Mouse (Mus musculus): Measurements from ENCODE around the gene Gm5741. TPM values are rescaled to one million over a fixed set of nuclear protein-coding genes. Genes with fewer than 3 reads are reported as not detected.

Gm5741 gene
- total RNA-seq, 2 experiments from 2014 or later, result not detected

DNA sequence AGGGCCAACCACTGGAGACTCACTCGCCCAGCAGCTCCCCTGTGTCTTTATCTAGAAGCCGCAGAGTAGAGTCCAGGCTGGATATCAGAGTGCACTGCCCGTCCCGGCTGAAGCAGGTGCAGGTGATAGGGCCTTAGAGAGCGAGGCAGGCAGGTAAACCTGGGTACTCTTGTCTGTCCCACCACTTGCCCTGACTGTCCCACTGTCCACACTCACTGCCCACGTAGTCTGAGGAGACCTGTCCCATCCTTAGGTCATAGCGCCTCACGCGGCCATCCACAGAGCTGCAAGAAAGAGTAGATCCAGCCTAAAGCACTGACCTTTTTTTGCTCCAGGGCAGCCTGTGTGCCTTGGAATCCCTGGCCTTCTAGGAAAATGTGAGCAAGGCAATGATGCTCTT lies 8.2 kb upstream of the Gm5741 start:
- ATAC-seq (replicated peaks; ENCODE audit: low FRiP score, poor library complexity, severe bottlenecking), result peak; percentile 53

DNA sequence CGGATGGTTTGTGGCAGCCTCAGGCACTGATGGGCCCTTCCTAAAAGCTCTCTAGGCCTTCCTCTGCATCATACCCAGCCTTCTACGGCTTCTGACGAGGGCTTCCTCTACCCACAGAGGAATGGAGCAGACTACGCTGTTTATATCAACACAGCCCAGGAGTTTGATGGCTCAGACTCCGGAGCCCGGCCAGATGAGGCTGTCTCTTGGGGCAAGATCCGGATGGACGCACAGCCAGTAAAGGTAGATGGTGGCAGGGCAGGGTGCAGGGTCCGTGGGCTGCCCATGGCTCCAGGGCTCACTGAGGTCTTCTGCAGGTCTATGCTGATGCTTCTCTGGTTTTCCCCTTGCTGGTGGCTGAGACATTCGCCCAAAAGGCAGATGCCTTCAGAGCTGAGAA lies 6.8 kb upstream of the Gm5741 start:
- no peak for ATAC-seq (replicated peaks; ENCODE audit: low FRiP score, poor library complexity, severe bottlenecking)

DNA sequence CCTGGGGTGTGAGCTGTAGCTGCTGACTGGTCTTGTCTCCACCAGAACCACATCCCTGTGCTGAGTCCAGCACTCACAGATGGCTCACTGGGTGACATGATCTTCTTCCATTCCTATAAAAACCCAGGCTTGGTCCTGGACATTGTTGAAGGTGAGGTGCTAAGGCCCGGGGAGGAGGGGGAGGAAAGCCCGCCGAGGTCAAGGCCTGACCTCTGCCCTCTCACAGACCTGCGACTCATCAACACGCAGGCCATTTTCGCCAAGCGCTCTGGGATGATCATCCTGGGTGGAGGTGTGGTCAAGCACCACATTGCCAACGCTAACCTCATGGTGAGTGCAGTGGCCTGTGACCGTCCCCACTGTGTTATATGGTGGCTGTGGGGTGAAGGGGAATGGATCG lies 6.4 kb upstream of the Gm5741 start:
- ATAC-seq (replicated peaks; ENCODE audit: low FRiP score, poor library complexity, severe bottlenecking), result no peak

DNA sequence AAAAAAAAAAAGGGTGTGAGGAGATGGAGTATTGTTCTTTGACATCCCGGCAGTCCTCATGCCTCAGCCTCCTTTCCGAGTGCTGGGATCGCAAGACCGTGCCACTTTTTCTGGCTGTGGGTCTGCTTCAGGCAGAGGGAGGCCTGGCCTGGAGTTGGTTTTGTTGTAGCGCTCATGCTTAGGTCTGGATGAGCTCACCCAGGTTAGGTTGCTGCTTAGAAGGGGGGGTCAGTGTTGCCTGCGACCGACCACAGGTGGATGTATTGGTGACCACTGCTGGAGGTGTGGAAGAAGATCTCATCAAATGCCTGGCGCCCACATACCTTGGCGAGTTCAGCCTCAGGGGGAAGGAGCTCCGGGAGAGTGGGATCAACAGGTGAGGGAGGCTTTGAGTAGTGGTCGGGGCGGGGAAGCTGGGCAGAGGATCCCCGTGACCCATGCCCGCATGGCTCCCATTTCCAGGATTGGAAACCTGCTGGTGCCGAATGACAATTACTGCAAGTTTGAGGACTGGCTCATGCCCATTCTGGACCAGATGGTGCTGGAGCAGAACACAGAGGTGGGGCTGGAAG lies 5.3 kb upstream of the Gm5741 start:
- no peak for ATAC-seq (replicated peaks; ENCODE audit: low FRiP score, poor library complexity, severe bottlenecking)

DNA sequence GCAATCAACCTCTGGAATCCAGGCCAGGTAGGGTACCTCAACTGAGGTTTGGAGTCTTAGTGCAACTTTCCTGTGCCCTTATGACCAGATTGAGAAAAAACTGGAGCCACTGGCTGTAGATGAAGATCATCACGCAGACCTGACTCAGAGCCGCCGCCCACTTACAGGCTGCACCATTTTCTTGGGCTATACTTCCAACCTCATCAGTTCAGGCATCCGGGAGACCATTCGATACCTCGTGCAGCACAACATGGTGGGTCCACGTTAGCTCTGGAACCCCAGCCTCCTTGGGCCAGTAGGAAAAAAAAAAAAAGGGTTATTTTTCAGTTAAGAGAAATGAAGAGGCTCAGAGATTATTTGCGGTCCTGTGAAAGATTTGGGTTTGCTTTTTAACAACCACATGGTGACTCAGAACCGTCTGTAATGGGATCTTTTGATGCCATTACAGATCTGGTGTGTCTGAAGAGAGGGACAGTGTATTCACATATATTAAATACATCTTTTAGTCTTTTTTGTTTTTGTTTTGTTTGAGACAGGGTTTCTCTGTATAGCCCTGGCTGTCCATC lies 4.7 kb upstream of the Gm5741 start:
- ATAC-seq (replicated peaks; ENCODE audit: low FRiP score, poor library complexity, severe bottlenecking), result no peak

DNA sequence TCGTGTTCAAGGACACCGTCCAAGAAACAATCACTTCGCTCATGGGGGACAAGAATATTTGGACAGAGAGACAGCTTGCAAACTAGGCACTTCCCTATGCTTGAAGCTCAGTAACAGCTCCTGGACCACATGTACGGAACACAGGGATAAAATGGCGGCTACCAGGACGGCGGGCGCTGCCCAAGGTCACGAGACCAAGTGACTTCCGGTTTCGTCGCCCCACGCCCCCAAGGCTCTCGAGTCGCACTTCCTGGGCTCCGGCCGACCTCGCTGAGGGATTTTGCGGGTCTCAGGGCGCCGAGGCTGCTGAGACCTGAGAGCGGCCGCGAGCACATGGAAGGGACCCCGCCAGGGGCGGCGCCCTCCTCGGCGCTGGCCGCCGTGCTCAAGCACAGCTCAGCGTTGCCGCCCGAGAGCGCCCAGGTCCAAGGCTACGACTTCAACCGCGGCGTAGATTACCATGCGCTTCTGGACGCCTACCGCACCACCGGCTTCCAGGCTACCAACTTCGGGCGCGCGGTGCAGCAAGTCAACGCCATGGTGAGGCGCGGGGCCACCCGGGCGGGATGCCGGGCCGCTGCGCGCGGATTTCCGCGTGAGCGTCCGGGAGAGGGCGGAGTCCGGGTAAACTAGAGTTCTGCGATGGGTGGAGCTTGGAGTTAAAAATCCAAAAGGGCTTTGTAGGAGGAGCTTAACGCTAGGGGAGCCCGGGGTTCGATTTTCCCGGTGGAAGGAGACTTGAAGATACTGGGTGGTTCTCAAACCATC lies 3.9 kb upstream of the Gm5741 start, which contains the start of gene Dhps:
TSS of gene Dhps (plus strand) at position 244 of the 768 bp plus-strand sequence.
- peak; percentile 80 for ATAC-seq (replicated peaks; ENCODE audit: low FRiP score, poor library complexity, severe bottlenecking)

DNA sequence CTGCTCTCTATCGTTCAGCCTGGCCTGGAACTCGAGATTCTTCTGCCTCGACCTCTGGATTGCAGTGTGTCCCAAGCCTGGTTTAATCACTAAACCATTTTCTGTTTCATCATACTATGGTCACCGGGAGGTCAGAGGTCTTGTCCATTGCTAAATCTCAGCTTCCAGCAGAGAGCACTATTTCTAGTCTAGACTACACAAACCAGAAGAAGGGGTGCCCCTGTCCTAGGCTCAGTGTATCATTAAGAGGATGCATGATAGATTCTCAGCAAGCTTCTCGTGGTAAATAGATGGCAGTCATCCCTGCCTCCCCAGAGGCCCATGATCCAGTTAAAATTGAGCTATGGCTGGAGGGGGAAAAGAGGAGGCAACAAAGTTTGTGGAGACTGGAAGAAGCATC lies 3.3 kb upstream of the Gm5741 start:
- ATAC-seq (replicated peaks; ENCODE audit: low FRiP score, poor library complexity, severe bottlenecking), result no peak

DNA sequence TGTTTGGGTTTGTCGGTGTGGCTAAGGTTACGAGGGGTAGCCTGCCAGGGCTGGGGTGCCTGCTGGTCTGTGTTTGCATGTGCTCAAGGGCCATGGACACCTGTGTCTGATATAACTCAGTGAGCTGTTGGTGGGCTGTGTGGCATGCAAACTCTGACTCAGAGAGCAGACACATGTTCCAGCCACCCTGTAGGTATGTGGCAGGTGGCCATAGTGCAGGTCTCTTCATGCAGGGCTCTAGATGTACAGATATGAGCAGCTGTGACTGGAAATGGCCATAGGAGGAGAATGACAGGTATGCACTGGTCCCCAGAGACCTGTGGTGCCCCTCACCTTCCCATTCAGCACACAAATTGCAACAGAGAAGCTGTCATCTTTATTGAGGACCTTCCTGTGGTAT lies 627 bp downstream of the Gm5741 start:
- no peak for ATAC-seq (replicated peaks; ENCODE audit: low FRiP score, poor library complexity, severe bottlenecking)

DNA sequence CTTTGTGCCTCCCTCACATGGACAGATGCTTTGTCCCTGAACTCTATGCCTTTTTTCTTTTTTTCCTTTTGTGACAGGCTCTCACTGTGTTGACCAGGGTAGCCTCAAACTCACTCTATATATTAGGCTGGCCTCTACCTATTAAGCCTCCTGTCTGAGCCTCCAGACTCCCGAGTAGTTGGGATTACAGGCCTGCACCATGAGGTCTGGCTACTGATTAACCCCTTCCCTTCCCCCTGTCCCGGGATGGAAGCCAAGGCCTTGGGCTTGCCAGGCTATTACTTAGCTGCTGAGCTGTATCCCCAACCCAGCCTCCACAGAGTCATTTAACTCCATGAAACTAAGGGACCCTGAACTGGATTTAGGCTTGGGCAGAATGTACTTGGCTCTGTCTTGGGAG lies 2.6 kb downstream of the Gm5741 start:
- ATAC-seq (replicated peaks; ENCODE audit: low FRiP score, poor library complexity, severe bottlenecking), result no peak

DNA sequence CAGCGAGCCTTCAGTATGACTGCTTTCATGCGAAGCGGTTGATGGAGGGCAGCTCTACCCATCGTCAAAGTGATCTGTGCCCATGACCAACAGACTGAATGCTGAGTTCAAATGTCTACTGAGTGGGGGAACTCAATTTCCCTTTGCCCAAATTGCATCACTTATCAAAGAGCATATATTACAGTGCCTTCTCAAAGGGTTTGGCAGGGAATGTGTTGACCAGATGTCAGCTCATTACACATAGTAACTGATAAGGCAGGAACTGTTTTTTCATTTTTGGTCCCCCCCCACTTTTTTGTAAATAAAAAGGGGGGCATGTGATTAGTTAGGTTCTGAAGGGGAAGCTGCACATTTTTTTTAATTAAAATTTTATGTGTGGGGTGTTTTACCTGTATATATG lies 5.2 kb downstream of the Gm5741 start:
- no peak for ATAC-seq (replicated peaks; ENCODE audit: low FRiP score, poor library complexity, severe bottlenecking)

DNA sequence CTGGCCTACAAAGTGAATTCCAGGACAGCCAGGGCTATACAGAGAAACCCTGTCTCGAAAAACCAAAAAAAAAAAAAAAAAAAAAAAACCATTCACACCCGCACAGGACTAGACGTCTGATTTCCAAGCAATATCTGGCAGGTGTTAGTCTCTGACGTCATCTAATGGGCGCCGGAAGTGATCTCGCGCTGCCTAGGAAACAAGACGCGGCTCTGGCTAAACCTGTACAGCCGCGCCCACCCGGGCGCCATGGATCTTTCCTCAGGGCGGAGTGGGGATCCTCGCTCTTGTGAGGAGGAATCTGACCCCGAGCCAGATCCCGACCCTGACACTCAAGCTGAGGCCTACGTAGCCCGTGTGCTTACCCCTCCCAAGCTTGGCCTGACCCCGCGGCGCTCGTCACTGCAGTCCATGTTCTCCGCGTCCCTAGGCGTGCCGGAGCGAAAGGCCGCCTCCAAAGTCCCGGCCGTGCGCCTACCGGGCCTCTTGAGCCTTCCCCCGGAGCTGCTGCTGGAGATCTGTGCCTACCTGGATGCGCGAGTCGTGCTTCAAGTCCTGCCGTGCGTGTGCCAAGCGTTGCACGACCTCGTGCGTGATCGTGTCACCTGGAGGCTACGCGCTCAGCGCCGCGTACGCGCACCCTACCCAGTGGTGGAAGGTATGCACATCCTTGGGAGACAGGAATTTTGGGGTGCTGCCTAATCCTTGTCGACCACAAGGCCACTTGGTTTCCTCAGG lies 7.7 kb downstream of the Gm5741 start, which contains the start of gene Fbxw9:
TSS of gene Fbxw9 (plus strand) at position 177 of the 738 bp plus-strand sequence.
- ATAC-seq (replicated peaks; ENCODE audit: low FRiP score, poor library complexity, severe bottlenecking), result peak; percentile 88

DNA sequence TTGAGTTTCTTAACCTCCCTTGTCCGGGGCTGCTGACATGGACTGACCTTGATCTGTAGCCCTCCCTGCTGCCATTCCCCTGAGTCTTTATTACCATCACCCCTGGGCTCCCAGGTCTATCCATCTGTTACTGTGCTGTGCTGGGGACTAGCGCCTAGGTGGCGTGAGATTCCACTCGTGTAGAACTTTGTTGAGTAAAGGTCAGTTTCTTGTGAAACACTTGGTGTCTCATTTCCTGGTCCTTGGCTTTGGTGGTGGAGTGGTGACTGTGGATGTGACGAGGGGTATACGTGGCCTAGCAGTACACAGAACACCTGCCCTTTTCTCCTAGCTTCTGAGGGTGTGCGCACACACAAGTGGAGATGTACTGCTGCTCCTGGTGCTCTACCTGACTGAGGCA lies 10.4 kb downstream of the Gm5741 start:
- ATAC-seq (replicated peaks; ENCODE audit: low FRiP score, poor library complexity, severe bottlenecking), result no peak

DNA sequence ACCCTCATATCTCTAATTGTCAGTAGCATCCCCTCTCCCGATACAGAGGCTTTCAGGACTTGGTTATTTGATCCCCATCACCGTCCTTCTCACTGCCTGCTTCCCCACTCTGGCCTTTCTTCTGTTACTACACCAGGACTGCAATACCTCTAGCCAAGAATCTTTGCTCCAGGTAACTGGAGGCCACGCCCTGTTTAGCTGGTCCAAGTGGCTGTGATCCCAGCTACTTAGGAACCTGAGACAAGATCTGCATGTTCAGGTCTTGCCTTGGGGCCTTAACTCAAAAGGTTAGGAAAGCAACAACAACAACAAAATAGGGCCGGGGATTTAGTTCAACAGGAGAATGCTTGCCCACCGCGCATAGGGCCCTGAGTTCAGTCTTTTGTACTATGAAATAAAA lies 24.2 kb downstream of the Gm5741 start:
- no peak for ATAC-seq (replicated peaks; ENCODE audit: low FRiP score, poor library complexity, severe bottlenecking)

DNA sequence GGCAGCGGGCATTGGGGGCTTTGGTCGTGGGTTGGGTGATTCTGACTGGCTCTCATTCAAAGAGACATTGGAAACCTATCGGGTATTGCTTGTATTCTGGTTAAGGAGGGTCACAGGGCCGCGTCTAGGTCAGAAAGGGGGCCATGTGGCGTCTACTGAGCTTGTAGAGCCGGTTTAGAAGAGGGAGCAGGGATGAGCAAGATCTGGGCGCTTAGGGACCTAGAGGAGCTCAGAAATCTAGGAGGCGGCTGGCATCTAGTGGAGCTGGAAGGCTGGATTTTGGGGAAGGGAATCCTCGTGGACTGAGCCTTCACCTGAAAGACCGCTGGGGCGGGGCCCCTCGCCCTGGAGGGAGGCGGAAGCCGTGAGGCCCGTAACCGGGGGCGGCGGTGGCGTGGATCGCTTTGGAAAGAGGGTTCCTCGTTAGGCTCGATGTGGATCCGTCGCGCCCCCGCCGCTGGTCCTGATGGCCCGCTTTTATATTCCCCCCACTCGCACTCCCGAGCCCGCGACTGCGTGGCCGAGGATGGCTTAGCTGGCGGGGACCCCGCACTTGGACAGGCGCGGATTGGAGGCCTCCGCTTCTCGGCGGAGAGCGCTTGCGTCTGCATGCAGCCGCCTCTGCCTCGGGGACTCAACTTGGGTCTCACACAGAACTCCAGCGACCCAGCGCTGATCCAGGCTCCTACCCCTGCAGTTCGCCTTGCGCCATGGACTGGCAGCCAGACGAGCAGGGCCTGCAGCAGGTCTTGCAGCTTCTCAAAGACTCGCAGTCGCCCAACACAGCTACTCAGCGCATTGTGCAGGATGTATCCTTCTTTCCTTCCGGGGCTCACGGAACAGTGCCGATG lies 29.9 kb downstream of the Gm5741 start:
- ATAC-seq (replicated peaks; ENCODE audit: low FRiP score, poor library complexity, severe bottlenecking), result peak; percentile 36

DNA sequence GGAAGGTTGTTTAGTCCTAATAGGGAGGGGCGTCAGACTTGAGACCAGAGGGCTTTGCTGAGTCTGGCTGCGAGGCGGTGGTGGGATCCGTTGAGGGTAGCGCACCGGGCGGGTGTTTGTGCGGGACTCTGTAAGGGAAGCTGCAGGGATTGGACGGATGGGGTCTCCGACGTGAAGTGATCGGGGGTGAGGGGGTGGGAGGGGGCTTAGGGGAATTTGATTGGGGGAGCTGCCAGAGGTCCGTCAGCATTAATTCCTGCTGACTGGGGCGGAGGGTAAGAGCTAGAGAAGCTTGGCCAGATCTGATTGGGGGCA lies 30.5 kb downstream of the Gm5741 start:
- ATAC-seq (replicated peaks; ENCODE audit: low FRiP score, poor library complexity, severe bottlenecking), result peak; percentile 7; the same call in 1 of the 2 replicates

DNA sequence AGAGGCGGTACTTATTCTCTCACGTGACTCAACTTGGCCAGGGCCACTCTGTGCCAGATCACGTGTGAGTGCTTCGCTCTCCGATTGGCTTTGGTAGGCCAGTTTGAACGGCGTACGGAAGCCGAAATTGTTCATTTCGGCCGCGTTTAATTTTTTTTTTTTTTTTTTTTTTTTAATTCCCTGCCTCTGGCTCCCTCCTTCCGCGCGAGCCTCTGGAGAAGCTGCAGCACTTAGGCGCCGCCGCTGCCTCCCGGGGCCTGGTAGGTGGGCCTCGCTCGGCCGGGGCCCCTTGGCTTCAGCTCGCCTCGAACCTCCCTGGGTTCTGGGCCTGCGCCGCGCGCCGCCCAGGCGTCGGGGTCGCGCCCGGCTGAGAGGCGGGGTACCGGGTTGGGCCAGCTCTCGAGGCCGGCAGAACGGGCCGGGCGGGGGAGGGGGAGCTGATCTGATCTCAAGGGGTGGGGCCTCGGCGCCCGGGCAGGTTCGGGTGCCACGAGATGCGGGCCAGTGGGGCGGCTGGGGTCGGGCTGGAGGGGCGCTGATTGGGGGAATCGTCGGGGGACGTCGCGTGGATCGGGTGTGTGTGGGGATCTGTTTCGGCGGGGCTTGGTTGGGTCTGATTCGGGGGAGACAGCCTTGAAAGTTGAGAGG lies 30.9 kb downstream of the Gm5741 start, which contains the start of gene Tnpo2:
TSS of gene Tnpo2 (plus strand) at position 198 of the 648 bp plus-strand sequence.
- peak; percentile 89 for ATAC-seq (replicated peaks; ENCODE audit: low FRiP score, poor library complexity, severe bottlenecking)

DNA sequence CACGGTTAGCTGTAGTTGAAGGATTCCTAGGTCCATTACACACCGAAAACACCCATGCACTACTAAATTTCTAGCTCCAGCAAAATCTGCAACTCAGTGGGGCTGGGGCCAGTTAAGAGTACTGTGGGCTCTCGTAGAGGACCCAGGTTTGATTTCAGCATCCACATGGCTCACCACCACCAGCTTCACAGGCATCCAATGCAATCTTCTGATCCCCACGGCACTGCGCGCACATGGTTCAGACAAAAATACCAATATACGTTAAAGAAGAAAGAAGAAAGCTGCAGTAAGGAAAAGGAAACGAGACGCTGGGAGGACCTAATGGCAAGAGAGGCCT lies 31.4 kb downstream of the Gm5741 start:
- peak; percentile 30 for ATAC-seq (replicated peaks; ENCODE audit: low FRiP score, poor library complexity, severe bottlenecking)

DNA sequence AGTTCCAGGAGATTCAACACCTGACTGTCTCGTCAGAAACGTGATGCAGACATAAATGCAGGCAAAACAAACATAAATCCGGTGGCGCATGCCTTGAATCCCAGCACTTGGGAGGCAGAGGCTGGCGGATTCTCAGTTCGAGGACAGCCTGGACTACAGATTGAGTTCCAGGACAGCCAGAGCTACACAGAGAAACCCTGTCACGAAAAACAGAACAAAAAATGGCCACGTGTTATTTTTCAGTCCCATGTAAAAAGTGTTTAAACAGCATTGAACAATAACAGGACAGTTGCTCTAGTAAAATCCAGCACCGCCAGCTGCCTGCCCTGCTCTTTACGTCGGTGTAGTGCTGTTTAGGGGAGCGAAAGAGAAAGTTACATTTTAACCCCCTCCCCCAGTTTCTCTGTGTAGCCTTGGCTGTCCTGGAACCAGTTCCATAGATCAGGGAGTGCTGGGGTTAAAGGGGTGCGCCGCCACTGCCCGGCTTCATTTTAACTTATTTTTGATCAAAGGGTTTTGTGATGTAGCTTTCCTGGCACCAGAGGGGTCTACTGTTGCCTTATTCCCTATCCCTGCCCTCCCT lies 32.0 kb downstream of the Gm5741 start:
- ATAC-seq (replicated peaks; ENCODE audit: low FRiP score, poor library complexity, severe bottlenecking), result no peak

DNA sequence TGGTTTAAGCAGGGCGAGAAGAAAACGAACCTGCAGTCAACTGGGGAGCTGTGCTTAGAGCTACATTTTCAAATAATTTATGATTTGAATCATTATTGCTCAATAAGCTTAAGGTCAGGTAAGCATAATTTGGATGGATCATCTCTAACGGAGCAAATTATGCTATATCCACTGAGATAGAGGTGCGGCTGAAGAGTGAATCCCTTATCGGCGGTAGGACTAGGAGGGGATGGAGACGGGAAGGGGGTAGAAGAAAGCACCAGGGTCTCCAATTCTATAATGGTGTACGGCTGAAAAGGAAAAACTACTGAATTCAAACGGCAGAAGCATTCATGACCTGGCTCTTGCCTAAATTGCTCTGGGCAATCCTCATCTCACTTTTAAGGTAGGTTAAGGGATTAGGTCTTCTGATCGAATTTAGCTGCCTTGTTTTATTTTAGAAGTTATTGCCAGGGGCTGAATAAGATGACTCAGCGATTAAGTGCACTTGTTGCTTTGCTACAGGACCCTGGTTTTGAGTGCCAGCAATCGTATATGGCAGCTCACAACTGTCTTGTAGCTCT lies 32.5 kb downstream of the Gm5741 start:
- no peak for ATAC-seq (replicated peaks; ENCODE audit: low FRiP score, poor library complexity, severe bottlenecking)

Measured in erythroid progenitor cell, adult 5-6 weeks (primary cell).